Mouse (Mus musculus): ENCODE data around the gene Lrg1. TPM values are rescaled to one million over a fixed set of nuclear protein-coding genes. Genes with fewer than 3 reads are reported as not detected.

Gene Lrg1
- total RNA-seq, 2 experiments from 2014 or later: 13.2 to 25.5 TPM

DNA sequence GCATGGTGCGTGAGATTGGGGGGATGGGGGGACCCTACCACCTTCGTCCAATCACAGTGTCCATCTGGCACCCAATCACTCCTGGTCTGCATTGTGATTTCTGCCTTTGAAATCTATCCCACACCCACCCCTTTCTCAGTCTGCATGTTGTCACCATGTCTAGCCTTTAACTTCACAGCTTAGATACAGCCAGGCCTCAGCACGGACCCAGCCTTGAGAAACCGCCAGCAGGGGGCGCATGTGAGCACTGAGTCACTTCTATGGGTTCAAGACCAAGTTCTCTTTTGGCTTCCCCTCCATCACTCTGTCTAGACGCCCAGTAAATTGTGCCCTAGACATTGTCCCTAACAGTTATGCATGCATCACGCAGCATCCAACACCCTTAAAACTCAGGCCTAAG, 10.0 kb upstream of the Lrg1 start:
- peak; percentile 77 for DNase-seq
- TF ChIP-seq CTCF (IDR thresholded peaks at IDR 0.05): peak; percentile 90
- intact Hi-C loops (cut with DNase I): loop anchor here (2.0 to 10.0 kb wide), 2 partner anchors 123 to 203 kb away; no protein-coding TSS in a partner anchor
- Histone ChIP-seq H3K4me3 (no peak overlapping the region; the same call in none of the 2 replicates), H3K27ac (no peak overlapping the region)

DNA sequence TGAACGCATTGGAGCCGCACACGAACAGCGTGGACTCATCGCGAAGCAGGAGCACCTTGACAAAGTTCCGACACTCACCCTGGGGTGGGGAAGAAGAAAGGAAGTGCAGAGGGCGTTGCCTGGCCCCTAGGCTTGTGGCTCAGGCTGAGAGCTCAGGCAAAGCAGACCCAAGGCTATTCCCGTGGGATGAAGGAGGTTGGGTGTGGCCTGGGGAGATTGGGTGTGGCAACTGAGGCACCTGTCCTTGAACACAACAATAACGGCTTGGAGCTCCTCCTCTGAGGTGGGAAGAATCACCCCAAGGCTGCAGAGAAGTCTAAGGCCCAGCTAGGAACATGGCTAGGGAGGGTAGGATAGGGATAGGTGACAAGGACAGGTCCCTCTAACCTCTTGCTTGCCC, 9.3 kb upstream of the Lrg1 start:
- Histone ChIP-seq H3K4me3 (no peak overlapping the region), H3K27ac (no peak overlapping the region)
- DNase-seq: no peak
- TF ChIP-seq CTCF (IDR thresholded peaks at IDR 0.05): no peak
- intact Hi-C loops (cut with DNase I): loop anchor here (10.0 kb wide), 1 partner anchor 204 kb away; no protein-coding TSS in a partner anchor

DNA sequence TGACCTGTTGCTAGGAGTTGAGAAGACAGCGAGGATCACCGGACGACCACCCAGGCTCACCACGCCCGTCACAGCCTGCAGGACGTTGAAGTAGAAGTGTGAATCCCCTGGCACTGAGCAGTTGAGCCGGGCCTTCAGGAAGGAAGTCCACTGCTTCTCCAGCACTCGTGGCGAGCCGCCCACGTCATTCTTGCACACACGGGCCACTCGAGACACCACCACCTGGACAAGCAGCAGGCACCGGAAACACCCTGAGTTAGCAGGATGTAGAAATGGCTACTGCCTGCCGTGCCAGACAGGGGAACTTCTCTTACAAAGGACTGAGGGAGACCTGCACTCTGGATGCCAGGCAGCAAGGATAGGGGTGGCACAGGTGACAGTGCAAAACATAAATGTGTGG, 6.4 kb upstream of the Lrg1 start:
- no peak for TF ChIP-seq CTCF (IDR thresholded peaks at IDR 0.05)
- Histone ChIP-seq H3K4me3 (no peak overlapping the region), H3K27ac (no peak overlapping the region)
- no peak for DNase-seq
- intact Hi-C loops (cut with DNase I): no loop called here

DNA sequence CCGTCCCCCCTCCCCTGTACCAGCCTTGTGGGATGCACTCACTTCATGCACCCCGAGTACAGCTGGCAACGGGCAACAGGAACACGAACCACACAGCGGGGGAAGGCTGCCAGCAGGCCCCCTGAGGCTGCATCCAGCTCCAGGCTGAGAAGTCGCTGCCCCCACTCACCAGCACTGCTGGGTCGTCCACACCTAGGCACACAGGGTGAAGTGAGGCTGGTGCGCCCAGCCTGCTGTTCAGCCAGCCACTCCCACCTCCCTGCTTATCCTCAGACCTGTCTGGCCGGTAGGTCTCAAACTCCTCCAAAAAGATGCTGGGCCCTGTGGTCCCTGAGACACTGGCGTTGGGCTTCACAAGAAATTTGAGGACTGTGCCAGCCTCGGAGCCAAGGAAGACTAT, 4.4 kb upstream of the Lrg1 start:
- no peak for TF ChIP-seq CTCF (IDR thresholded peaks at IDR 0.05)
- no peak for DNase-seq
- Histone ChIP-seq H3K27ac (no peak overlapping the region), H3K4me3 (no peak overlapping the region)
- intact Hi-C loops (cut with DNase I): no loop called here

DNA sequence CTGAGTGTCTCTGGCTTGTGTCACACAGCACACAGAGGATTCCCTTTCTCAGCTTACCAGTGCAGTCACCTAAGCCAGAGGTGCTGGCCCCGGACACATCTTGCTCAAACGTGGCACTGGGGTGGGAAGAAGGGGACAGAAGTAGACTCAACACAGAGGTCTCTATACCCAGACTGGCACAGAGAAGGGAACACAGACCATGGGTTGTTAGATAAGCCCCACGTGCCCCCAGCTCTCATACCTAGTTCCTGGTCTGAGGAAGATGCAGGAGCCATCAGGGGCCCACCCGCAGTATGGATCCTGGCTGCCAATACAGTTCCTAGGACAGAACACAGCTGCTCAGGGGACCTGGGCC, 3.5 kb upstream of the Lrg1 start:
- TF ChIP-seq CTCF (IDR thresholded peaks at IDR 0.05): no peak
- no peak for DNase-seq
- intact Hi-C loops (cut with DNase I): no loop called here
- Histone ChIP-seq H3K4me3 (no peak overlapping the region), H3K27ac (no peak overlapping the region)

DNA sequence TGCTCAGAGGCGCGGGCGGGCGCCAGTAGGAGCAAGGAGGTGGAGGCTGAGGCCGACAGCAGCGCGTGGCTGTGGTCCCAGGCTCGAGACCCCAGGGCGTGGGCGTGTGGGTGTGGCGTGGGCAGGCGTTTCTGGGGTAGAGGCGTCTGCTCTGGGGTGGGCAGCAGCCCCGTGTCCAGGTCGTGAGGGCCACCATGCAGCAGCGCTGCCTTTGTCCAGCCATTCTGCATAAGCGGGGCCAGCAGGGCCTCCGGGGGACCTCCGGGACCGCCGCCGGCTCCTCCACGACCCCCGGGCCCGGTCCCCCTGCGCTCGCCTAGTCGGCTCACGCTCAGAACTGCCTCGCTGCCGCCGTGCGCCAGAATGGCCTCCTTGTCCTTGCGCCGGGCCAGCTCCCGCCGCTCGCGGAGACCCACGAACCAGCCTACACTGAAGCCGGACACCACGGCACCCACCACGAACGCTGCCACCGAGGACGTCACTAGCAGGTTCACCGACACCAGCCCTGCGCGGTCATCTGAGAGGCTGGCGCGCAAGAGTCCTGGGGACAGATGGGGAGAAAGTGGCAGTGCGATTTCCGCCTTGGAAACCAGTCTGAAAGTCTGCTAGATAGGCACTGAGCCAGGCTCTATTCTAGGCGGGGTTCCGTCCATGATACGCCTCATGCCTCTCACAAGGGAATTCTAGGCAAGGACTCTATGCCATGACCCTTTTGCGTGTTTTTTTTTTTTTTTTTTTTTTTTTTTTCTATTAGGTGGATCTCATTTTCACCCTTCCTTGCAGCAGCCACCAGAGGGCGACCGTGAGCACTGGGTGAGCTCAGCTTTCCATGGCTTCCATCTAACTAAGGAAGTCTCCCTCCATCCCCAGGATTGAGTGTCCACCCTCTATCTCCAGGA, 2.8 kb upstream of the Lrg1 start:
- peak overlapping the region; percentile 60 for H3K4me3 ChIP-seq
- TF ChIP-seq CTCF (IDR thresholded peaks at IDR 0.05): peak; percentile 81
- DNase-seq: peak; percentile 73
- peak overlapping the region; percentile 56 for H3K27ac ChIP-seq
- intact Hi-C loops (cut with DNase I): no loop called here

DNA sequence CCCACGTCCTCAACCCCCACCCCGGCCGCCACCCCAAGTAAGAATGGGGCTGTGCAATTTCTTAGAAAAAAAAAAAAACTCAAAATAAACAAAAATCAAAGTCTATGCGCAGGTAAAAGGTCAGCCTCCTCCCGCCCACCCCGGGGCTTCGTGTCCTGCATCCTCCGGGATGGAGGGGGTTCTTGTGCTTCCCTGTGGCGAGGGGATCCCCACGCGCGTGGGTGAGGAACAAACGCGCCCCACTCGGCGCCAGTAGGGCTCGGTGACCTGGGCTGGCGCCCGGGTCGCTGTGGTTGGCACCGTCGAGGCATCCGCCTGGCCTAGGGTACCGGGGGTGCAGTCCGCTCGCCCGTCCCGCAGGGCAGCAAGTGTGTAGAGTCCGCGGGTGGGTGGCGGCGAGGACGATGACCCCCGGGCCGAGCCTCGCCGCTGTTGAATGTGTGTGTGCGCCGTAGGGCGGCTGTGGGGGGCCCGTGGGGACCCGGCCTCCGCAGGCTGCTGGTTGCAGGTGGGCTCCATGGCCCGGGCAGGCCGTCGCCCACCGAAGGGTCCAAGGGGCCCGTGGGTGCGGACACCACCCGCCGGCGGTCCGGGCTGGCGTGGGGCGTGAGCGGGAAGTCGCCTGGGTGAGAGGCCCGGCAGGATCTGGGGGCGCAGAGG, 2.0 kb upstream of the Lrg1 start:
- no peak for TF ChIP-seq CTCF (IDR thresholded peaks at IDR 0.05)
- H3K4me3 ChIP-seq: no peak overlapping the region
- no peak overlapping the region for H3K27ac ChIP-seq
- intact Hi-C loops (cut with DNase I): no loop called here
- no peak for DNase-seq

DNA sequence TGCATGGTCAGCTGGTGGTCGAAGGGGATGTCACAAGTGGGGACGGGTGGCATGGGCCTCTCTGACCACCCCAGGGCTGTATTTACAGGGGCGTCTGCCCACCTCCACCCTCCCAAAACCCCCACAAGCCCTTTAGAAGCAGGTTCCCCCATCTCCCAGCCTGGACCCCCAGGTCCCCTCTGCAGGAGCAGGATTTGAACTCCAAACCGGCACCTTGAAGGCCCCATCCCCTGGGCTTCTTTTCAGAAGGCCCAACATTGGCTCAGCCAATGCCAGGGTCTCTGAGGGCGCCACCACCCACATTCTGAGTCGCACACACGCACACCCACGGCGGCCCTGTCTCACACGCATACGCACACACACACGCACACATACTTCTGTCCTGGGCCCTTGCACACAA, 1.4 kb upstream of the Lrg1 start:
- intact Hi-C loops (cut with DNase I): no loop called here
- TF ChIP-seq CTCF (IDR thresholded peaks at IDR 0.05): no peak
- no peak for DNase-seq
- Histone ChIP-seq H3K27ac (no peak overlapping the region), H3K4me3 (no peak overlapping the region)

DNA sequence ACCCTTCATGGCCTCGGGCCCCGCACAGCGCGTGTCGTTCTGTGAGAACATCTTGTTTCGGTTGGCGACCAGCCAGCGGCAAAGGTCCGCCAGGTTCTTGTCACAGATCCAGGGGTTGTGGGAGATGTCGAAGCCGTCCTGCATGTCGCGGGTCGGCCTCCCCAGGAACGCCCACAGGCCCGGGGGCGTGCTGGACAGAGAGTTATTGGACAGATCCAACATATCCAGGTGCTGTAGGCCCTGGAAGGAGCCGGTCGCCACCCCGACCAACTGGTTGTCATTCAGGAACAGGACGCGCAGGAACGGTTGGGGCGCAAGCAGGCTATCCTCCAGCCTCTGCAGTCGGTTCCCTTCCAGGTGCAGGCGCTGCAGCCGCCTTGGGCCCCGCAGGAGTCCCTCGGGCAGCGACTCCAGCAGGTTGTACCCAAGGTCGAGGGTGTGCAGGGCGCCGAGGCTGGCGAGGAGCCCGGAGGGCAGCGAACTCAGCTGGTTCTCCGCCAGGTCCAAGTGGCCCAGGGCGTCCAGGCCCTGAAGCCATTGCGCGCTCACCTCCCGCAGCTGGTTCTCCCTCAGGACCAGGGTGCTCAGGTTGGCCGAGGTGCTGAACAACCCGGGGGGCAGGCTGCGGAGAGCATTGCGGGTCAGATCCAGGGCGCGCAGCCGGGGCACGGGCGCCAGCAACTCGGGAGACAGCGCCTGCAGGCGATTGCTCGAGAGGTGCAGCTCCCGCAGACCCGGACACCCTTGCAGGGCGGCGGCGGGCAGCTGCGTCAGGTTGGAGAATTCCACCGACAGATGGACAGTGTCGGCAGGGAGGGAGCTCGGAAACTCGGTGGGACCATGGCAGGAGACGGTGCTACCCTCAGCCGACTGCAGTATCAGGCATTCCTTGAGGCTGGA, 1.6 kb downstream of the Lrg1 start:
- intact Hi-C loops (cut with DNase I): loop anchor here (10.0 kb wide), 1 partner anchor 485 kb away; the partner anchor contains the start of gene 2410015M20Rik
- Histone ChIP-seq H3K4me3 (peak overlapping the region; percentile 74), H3K27ac (peak overlapping the region; percentile 93)
- no peak for TF ChIP-seq CTCF (IDR thresholded peaks at IDR 0.05)
- DNase-seq: peak; percentile 87

DNA sequence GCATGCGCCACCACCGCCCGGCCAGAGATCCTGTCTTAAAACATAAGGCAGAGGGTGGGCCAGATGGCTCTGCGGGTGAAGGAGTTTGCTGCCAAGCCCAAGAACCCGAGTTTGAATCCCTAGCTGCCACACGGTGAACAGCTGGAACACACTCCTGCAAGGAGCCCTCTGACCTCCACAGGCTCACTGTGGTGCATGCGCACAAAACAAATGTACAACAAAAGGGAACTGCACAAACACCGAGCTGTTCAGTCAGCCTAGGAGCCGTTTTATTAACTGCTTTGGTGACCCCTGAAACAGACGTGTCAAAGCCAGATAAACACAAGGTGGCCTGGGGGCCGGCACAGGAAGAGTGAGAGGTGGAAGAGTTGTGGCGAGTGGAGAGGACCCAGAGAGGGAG, 2.4 kb downstream of the Lrg1 start:
- no peak for TF ChIP-seq CTCF (IDR thresholded peaks at IDR 0.05)
- peak overlapping the region; percentile 93 for H3K27ac ChIP-seq
- DNase-seq: peak; percentile 38
- intact Hi-C loops (cut with DNase I): loop anchor here (10.0 kb wide), 1 partner anchor 485 kb away; the partner anchor contains the start of gene 2410015M20Rik
- H3K4me3 ChIP-seq: peak overlapping the region; percentile 74

DNA sequence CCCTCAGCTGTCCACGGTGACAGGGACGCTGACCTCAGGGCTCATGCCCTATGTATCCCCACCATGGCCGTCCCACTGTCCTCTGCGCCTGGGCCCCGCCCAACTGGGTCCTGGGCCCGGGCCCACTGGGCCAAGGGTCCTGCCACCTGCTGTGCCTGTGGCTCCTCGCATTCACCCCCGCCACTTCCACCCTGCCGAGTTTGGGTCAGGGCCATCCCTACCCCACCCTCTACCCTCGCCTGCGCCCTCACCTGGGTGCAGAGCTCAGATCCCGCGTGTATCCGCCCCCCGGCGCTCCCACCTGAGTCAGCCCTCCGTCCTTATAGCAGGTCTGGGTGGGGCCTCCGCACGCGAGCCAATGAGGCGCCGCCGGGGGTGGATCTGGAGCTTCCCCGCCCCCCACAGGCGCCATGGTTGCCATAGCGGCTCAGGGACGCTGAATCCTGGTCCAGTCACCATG, 4.5 kb downstream of the Lrg1 start, which contains the start of gene Plin5:
Plin5 (minus strand) TSS at position 346 of the 460 bp plus-strand sequence.
- intact Hi-C loops (cut with DNase I): loop anchor here (10.0 kb wide), 1 partner anchor 488 kb away; the partner anchor contains the start of gene 2410015M20Rik
- Histone ChIP-seq H3K4me3 (peak within 1 kb of the TSS; percentile 73), H3K27ac (peak within 1 kb of the TSS; percentile 87)
- TF ChIP-seq CTCF (IDR thresholded peaks at IDR 0.05): no peak
- DNase-seq: peak; percentile 88

DNA sequence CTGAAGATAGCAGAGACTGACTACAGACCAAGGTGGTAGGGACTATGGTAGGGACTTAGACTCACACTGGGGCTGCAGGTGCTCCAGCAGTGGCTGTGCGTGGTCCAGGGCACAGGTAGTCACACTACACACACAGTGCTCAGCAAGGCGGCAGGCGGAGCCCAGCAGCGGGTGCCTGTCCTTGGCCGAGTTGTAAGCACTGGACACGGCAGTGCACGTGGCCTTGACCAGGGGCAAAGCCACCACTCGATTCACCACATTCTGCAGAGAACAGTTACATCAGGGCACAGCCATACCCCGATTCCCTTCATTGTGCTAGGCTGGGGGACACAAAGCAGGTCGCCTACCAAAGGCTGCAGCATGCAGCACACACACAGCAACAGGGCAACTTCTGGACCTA, 5.6 kb downstream of the Lrg1 start:
- Histone ChIP-seq H3K4me3 (peak overlapping the region; percentile 73), H3K27ac (peak overlapping the region; percentile 87)
- intact Hi-C loops (cut with DNase I): loop anchor here (10.0 kb wide), 1 partner anchor 489 kb away; the partner anchor contains the start of gene 2410015M20Rik
- TF ChIP-seq CTCF (IDR thresholded peaks at IDR 0.05): no peak
- DNase-seq: no peak

Measured in gastrocnemius, adult 2 months (tissue).